Mouse (Mus musculus): ENCODE data around the gene Mydgf. TPM values are rescaled to one million over a fixed set of nuclear protein-coding genes. Genes with fewer than 3 reads are reported as not detected.

Mydgf gene
- total RNA-seq, 2 experiments from 2014 or later = 40.5 to 42.1 TPM

Small RNA genes lying within 50 kb of the gene (microRNA-seq; reads per million reads assigned to microRNA genes)
- gene Gm44397 = 0 to 0.34 reads per million in 2 experiments

Other genes with a start within 250 kb of the Mydgf start
- 1 to 10 TPM; 3.5 to 4.0 TPM for gene Zfp119b, start 234.4 kb downstream of the Mydgf start, total RNA-seq (2021)
- 1 to 10 TPM; 2.1 to 2.5 TPM for gene Ebi3, start 231.3 kb downstream of the Mydgf start, total RNA-seq (2021)
- gene Yju2, start 224.8 kb downstream of the Mydgf start, total RNA-seq (2021) = 10 to 100 TPM; 15.0 to 15.3 TPM
- 10 to 100 TPM; 30.9 to 34.4 TPM for gene Shd, start 213.5 kb downstream of the Mydgf start, total RNA-seq (2021)
- 10 to 100 TPM; 70.5 to 78.8 TPM for gene Fsd1, start 197.4 kb downstream of the Mydgf start, total RNA-seq (2021)
- 1 to 10 TPM; 1.9 to 3.0 TPM for gene Stap2, start 178.3 kb downstream of the Mydgf start, total RNA-seq (2021)
- gene Mpnd, start 178.2 kb downstream of the Mydgf start, total RNA-seq (2021) = 100 to 1,000 TPM in 1 of 2 experiments, 10 to 100 TPM in 1; 97.4 to 104 TPM
- gene Sh3gl1, start 147.3 kb downstream of the Mydgf start, total RNA-seq (2021) = 10 to 100 TPM; 44.5 to 47.8 TPM
- 1 to 10 TPM; 1.7 to 1.9 TPM for gene Chaf1a, start 143.5 kb downstream of the Mydgf start, total RNA-seq (2021)
- gene Ubxn6, start 108.9 kb downstream of the Mydgf start, total RNA-seq (2021) = 10 to 100 TPM; 77.0 to 77.7 TPM
- gene Hdgfl2, start 104.3 kb downstream of the Mydgf start, total RNA-seq (2021) = 100 to 1,000 TPM in 1 of 2 experiments, 10 to 100 TPM in 1; 90.8 to 109 TPM
- gene Plin4, start 74.1 kb downstream of the Mydgf start, total RNA-seq (2021) = 1 to 10 TPM; 1.4 to 1.6 TPM
- under 1 TPM; 0.64 to 0.87 TPM for gene Plin5, start 66.3 kb downstream of the Mydgf start, total RNA-seq (2021)
- gene Lrg1, start 61.9 kb downstream of the Mydgf start, total RNA-seq (2021) = 1 to 10 TPM; 3.1 to 3.5 TPM
- 100 to 1,000 TPM; 131 TPM for gene Sema6b, start 43.6 kb downstream of the Mydgf start, total RNA-seq (2021)
- gene Tnfaip8l1, start 21.4 kb downstream of the Mydgf start, total RNA-seq (2021) = 1 to 10 TPM; 7.8 to 8.9 TPM
- gene Dpp9, start 35.0 kb upstream of the Mydgf start, total RNA-seq (2021) = 10 to 100 TPM; 68.3 to 71.4 TPM
- gene Fem1a, start 72.9 kb upstream of the Mydgf start, total RNA-seq (2021) = 10 to 100 TPM; 33.5 to 34.1 TPM
- 1 to 10 TPM; 5.2 to 5.4 TPM for gene Ticam1, start 92.9 kb upstream of the Mydgf start, total RNA-seq (2021)
- 10 to 100 TPM in 1 of 2 experiments, 1 to 10 TPM in 1; 7.6 to 10.3 TPM for gene Plin3, start 109.0 kb upstream of the Mydgf start, total RNA-seq (2021)
- gene Arrdc5, start 116.4 kb upstream of the Mydgf start, total RNA-seq (2021) = not detected
- gene Uhrf1, start 119.4 kb upstream of the Mydgf start, total RNA-seq (2021) = 1 to 10 TPM in 1 of 2 experiments, under 1 TPM in 1; 0.69 to 1.1 TPM
- gene Kdm4b, start 142.1 kb upstream of the Mydgf start, total RNA-seq (2021) = 10 to 100 TPM; 70.0 to 74.4 TPM

Measured in left cerebral cortex, postnatal 25 days (tissue).